Mouse (Mus musculus) lung, adult 18-20 months (tissue): Measurements from ENCODE around the gene Zfx.

ENCODE experiments used
- DNase-seq, 2 experiments: peaks; one replicate each; pipeline ENCODE4 v3.0.0; 2022; ENCODE audit warnings: mixed read lengths in 2 of 2

The Zfx gene

GRCm38 (mm10) chrX:94060751-94061150 lies 62.8 kb downstream of the Zfx start:
- DNase-seq: no peak

GRCm38 (mm10) chrX:94058748-94059147 lies 64.8 kb downstream of the Zfx start:
- no peak for DNase-seq

- DNase-seq: no peak
Measured at GRCm38 (mm10) chrX:94049048-94049447, 74.5 kb downstream of the Zfx start.

GRCm38 (mm10) chrX:94048048-94048447 lies 75.5 kb downstream of the Zfx start:
- DNase-seq: peak; percentile 9 to 29

- DNase-seq: no peak
Measured at GRCm38 (mm10) chrX:94047381-94047780, 76.1 kb downstream of the Zfx start.

GRCm38 (mm10) chrX:94032937-94033336 lies 90.6 kb downstream of the Zfx start:
- DNase-seq: peak; percentile 36 to 51

GRCm38 (mm10) chrX:94030081-94030480 lies 93.4 kb downstream of the Zfx start:
- DNase-seq: no peak
